Mouse (Mus musculus) E14TG2a.4 (cell line): ENCODE measurements at regions not wholly inside any gene's neighbourhood (a gene's known extent, or its start where the extent isn't known, plus 50 kb on each side); places are given as distances from the start of the nearest gene placed in this dataset.

Source experiments
- H3K27me3 ChIP-seq: 2 replicates; pipeline ENCODE4 v1.6.1; 2014; ENCODE audit warnings: low read length, control low read depth; ENCODE audit not compliant: insufficient read depth
- H3K36me3 ChIP-seq: 2 replicates; pipeline ENCODE4 v1.6.1; 2014; ENCODE audit warnings: low read length, control low read depth; ENCODE audit not compliant: insufficient read depth
- H3K4me1 ChIP-seq: replicated peaks from 2 replicates; pipeline ENCODE4 v1.6.1; 2014; ENCODE audit warnings: low read depth, low read length, control low read depth
- H3K4me3 ChIP-seq: replicated peaks from 2 replicates; pipeline ENCODE4 v1.5.1; 2014; ENCODE audit warnings: mild to moderate bottlenecking, low read length
- H3K9me3 ChIP-seq: 2 replicates; pipeline ENCODE4 v1.6.1; 2014; ENCODE audit warnings: low read length, control low read depth
- CTCF ChIP-seq: conservative IDR thresholded peaks from 2 replicates; pipeline ENCODE4 v1.5.1; 2014; ENCODE audit warnings: low read length
- NANOG ChIP-seq: IDR thresholded peaks from 2 replicates; pipeline ENCODE4 v1.6.1; 2014; ENCODE audit warnings: borderline replicate concordance, low read length, mixed read lengths
- POU5F1 ChIP-seq: IDR thresholded peaks from 2 replicates; pipeline ENCODE4 v1.6.1; 2014; ENCODE audit warnings: low read length, borderline replicate concordance

- Histone ChIP-seq H3K9me3 (peaks cover 7% of the 10 kb centered on the region; the same call in 1 of the 2 replicates), H3K36me3 (no peaks in the 10 kb centered on the region), H3K27me3 (0 out of 2 replicates have a peak, but pooled peaks cover 5% of the 10 kb centered on the region), H3K4me1 (no peaks in the 10 kb centered on the region), H3K4me3 (no peak overlapping the region)
- TF ChIP-seq NANOG (no peak), POU5F1 (no peak), CTCF (no peak)
Observed at GRCm38 (mm10) chr2:179307932-179308303, 134.3 kb upstream of the Cdh4 start.

DNA sequence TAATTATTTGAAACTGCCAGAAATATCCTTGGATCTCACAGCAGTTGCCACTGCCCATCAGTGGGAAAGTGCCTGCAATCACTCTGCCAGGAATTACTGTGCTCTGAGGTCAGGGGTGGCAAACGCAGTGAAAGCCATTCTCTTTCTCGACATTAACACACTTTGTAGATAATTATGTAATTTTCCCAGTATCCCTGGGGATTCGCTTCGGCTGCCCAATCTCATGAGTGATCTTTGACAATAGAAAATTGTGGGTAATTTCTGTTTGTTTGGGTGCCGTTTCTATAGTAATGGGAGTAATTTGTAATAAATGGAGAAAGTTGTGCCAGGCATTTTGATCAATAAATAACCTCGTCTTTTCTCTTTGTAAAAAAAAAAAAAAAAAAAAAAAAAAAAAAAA is 124.2 kb upstream of the Cdh4 start:
- Histone ChIP-seq H3K4me3 (no peak overlapping the region), H3K27me3 (peaks cover 7% of the 10 kb centered on the region), H3K4me1 (no peaks in the 10 kb centered on the region), H3K36me3 (no peaks in the 10 kb centered on the region), H3K9me3 (peaks cover 6% of the 10 kb centered on the region)
- TF ChIP-seq NANOG, result no peak
- TF ChIP-seq CTCF, result no peak
- TF ChIP-seq POU5F1, result no peak

GRCm38 (mm10) chr2:179325242-179325641 is 117.0 kb upstream of the Cdh4 start:
- TF ChIP-seq CTCF, result no peak
- no peak for TF ChIP-seq POU5F1
- no peak for TF ChIP-seq NANOG
- H3K36me3 ChIP-seq, result no peaks in the 10 kb centered on the region
- H3K4me3 ChIP-seq, result no peak overlapping the region
- H3K9me3 ChIP-seq, result peaks cover 14% of the 10 kb centered on the region
- H3K27me3 ChIP-seq, result 0 out of 2 replicates have a peak, but pooled peaks cover under 1% of the 10 kb centered on the region
- no peaks in the 10 kb centered on the region for H3K4me1 ChIP-seq

DNA sequence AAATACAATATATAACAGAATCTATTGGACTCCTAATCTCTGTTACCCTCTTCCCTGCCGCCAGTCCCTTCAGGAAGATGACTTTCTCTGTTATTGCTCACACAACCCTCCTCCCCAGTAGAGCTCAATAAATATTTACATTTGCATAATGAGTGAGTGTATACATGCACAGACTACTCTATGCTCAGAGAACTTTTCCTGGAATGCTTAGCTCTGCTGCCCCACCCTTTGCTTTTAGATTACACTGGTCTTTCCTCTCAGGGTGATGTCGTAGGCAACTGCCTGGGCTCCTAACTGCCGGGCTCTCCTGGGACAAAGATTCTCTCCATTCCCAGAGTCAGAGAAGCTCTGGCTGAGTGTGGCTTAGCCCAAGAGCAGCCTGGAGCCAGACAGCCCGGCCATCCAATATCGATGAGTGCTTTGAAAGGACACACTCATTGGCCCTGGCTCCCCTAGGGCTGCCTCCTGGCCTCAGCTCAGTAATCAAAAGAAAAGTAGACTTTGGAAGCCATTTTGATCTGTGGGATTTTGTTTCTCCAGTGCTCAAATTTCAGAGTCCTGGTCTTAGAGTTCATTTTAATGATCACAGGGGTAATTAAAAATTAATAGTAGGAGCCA is 109.2 kb upstream of the Cdh4 start:
- no peaks in the 10 kb centered on the region for H3K36me3 ChIP-seq
- H3K4me3 ChIP-seq, result no peak overlapping the region
- H3K9me3 ChIP-seq, result no peaks in the 10 kb centered on the region
- TF ChIP-seq NANOG, result no peak
- TF ChIP-seq POU5F1, result no peak
- no peak for TF ChIP-seq CTCF
- H3K27me3 ChIP-seq, result no peaks in the 10 kb centered on the region
- H3K4me1 ChIP-seq, result no peaks in the 10 kb centered on the region

GRCm38 (mm10) chr2:179333587-179333986 is 108.6 kb upstream of the Cdh4 start:
- Histone ChIP-seq H3K4me3 (no peak overlapping the region), H3K4me1 (no peaks in the 10 kb centered on the region), H3K9me3 (no peaks in the 10 kb centered on the region), H3K27me3 (no peaks in the 10 kb centered on the region), H3K36me3 (no peaks in the 10 kb centered on the region)
- TF ChIP-seq NANOG (no peak), CTCF (no peak), POU5F1 (no peak)

- Histone ChIP-seq H3K9me3 (no peaks in the 10 kb centered on the region), H3K36me3 (no peaks in the 10 kb centered on the region), H3K4me1 (no peaks in the 10 kb centered on the region), H3K4me3 (no peak overlapping the region), H3K27me3 (no peaks in the 10 kb centered on the region)
- no peak for TF ChIP-seq POU5F1
- TF ChIP-seq CTCF, result no peak
- TF ChIP-seq NANOG, result no peak
Observed at GRCm38 (mm10) chr2:179336235-179336634, 106.0 kb upstream of the Cdh4 start.

DNA sequence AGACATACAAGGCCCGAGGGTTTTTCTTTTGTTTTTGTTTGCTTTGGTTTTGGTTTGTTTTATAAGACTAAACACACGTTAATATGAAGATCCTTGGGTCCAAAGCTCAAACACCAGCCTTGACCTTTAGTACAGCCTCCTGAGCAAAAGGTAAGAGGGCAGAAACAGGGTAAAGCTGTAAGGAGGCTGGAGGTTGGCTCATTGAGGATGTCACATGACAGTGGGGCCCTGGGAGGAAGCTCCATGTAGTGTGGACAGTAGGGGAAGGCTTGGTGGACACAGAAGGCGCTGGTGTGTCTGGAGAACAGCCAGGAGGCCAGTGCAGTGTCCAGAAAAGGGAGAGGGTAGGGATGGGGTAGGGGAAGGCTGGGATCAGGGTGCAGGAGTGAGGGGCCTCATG is 89.6 kb upstream of the Cdh4 start:
- H3K4me1 ChIP-seq, result peaks cover 16% of the 10 kb centered on the region; the same call in 1 of the 2 replicates
- no peak overlapping the region for H3K4me3 ChIP-seq
- no peaks in the 10 kb centered on the region for H3K36me3 ChIP-seq
- H3K9me3 ChIP-seq, result no peaks in the 10 kb centered on the region
- no peak for TF ChIP-seq POU5F1
- no peaks in the 10 kb centered on the region; the same call in 1 of the 2 replicates for H3K27me3 ChIP-seq

DNA sequence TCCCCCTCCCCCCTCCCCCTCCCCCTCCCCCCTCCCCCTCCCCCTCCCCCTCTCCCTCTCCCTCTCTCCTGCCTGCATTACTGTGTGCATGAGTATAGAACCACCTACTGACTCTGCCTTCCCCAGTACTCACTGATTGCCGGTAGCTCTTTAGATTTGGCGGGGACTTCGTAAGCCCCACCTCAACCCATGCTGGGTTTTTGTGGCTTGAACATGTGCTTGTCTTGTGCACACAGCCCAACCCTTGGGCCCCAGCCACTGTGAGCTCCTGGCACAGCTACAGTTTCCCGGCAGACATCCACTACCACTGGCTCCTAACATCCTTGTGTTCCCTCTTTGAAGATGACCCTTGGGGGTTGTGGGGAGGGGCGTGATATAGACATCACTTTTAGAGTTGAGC is 87.4 kb upstream of the Cdh4 start:
- H3K4me1 ChIP-seq, result peaks cover 16% of the 10 kb centered on the region; the same call in 1 of the 2 replicates
- no peaks in the 10 kb centered on the region for H3K36me3 ChIP-seq
- peaks cover 2% of the 10 kb centered on the region; the same call in 1 of the 2 replicates for H3K27me3 ChIP-seq
- no peak for TF ChIP-seq POU5F1
- TF ChIP-seq NANOG, result no peak
- TF ChIP-seq CTCF, result no peak
- H3K4me3 ChIP-seq, result no peak overlapping the region
- no peaks in the 10 kb centered on the region for H3K9me3 ChIP-seq
